Mouse (Mus musculus) cerebellum, postnatal 10 days (tissue): ENCODE measurements around the gene Capn11.
A peak's percentile ranks its signal among the peaks of the same experiment; 100 is the strongest.

Source experiments
- DNase-seq, 2 experiments: peaks; one replicate each; pipeline ENCODE4 v3.0.0; 2021; ENCODE audit warnings: mixed read lengths in 2 of 2

Gene Capn11

GRCm38 (mm10) chr17:45659225-45659624 is at the start of gene Capn11:
Gene Capn11 (minus strand): TSS chr17:45659325.
- DNase-seq, result no peak

- no peak for DNase-seq
These were observed 49.1 kb upstream of the Capn11 start for GRCm38 (mm10) chr17:45708179-45708578.

DNA sequence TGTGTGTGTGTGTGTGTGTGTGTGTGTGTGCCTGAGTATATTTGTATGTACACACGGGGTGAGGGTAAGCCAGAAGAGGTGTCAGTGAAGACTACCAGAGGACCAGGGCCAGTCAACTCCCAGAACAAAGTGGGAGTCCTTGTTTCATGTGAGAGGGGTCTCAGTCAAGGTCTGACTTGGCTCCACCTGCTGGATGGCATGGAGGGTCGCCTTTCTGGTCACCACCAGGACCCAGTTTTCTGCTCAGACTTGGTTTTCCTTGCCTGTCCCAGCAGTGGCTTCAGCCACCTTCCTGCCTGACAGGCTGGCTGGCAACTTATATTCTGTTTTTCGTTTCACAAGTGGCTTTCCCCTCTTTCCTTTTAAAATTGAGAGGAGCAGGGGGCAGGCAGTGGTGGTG is 48.3 kb upstream of the Capn11 start:
- no peak for DNase-seq

GRCm38 (mm10) chr17:45706796-45707195 is 47.7 kb upstream of the Capn11 start:
- no peak for DNase-seq

DNA sequence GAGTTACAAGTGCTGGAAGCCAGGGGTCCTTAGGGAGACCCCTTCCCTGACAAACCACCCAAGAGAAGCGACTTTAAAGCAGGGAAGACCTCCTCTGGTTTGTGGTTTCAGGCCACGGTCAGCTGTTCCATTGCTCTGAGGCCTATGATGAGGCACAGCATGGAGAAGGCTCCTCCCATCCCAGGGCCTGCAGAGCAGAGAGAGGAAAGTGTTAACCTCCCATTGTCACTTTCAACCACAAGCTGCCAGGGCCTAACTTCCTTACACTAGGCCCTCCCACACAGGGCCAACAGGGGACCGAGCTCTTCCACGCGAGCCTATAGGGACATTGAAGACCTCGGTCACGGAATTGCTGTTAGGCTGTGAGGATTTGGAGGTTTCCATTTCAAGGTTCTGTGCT is 44.1 kb upstream of the Capn11 start:
- DNase-seq, result no peak

GRCm38 (mm10) chr17:45702254-45702653 is 43.1 kb upstream of the Capn11 start:
- DNase-seq, result no peak

GRCm38 (mm10) chr17:45701236-45701591 is 42.1 kb upstream of the Capn11 start:
- DNase-seq, result no peak

DNA sequence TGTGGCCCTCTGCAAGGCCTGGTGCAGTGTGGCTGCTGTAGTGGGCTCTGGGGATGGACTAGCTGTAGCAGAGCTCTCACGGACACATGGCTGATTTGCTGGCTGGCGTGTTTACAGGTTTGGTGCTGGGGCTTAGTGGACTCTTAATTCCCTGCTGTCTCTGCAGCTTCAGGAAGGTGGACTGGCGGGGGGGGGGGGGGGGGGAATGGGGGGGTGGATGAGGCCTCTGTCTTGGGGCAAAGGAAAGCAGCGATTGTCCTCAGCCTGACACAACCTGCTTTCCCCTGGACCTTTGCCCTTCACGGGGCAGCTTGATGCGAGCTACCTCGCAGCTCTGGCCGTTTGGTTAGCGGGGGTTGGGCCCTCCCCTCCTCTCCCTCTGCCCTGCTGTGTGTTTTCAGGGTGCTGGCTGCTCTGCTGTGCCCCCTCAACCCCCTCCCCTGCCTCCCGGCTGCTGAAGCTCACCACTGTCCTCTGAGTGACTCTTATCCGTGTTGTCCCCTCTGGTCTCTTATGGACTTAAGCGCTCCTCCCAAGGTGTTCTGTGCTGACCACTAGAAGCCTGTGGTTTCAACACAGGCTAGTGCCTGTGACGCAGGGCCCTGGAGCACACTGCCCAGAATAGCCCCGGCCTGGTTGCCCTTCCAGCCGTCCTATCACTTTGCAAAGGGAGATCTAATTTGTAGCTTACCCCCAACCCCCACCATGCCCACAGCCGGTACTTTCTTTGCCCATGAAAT is 41.5 kb upstream of the Capn11 start:
- peak in 1 of 2 experiments; percentile 46 for DNase-seq

- DNase-seq, result no peak
These were observed 40.1 kb upstream of the Capn11 start for GRCm38 (mm10) chr17:45699039-45699740.

DNA sequence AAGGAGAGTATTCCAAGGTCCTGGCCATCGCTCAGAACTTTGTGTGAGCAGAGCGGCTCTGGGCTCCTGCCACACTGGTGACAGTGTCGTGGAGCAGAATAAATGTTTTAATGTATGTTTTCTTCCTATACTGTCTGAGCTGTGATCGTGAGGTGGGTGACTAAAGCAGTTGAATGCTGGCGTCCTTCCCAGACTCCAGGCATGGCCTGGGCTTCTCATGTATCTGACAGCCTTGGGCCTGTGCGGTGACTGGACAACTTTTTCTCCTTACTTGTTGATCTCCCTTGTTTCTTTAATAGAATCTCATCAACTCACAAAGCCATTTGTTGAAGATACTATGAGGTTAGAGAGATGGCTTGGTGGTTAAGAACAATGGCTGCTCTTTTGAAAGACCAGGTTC is 39.2 kb upstream of the Capn11 start:
- no peak for DNase-seq

GRCm38 (mm10) chr17:45696981-45697380 is 37.9 kb upstream of the Capn11 start:
- DNase-seq, result no peak

DNA sequence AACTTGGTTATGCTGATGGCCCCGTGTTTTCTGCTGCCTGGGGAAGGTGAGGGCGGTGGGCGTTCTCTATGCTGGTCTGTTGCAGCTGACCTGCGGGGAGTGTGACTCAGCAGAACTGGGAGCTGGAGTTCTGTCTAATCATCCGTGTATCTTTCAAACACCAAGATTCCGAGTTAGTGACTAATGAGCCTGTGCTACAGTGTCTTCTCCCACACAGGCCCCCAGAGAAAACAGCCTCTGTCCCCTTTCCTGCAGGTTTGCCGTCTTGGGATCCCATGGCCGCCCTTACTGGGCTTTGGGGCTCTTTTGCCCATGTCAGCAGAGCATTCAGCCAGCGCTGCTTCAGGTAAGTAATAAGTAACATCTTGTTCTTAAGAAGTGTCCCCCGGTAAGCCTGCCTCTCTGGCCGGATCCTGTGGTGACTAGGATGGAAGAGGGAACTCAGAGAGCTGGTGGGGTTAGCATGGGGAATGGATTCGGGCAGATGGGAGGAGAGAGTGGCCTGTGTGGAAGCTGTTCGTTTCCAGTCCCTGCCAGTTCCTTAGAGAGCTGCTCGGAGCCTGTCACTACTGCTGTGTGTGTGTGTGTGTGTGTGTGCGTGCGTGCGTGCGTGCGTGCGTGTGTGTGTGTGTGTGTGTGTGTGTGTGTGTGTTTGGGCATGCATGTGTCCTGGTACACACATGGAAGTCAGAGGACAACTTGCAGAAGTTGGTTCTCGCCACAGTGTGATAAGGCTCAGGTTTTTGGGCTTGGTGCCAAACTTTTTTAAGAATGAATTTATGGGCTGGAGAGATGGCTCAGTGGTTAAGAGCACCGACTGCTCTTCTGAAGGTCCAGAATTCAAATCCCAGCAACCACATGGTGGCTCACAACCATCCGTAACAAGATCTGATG is 36.3 kb upstream of the Capn11 start:
- DNase-seq, result no peak

DNA sequence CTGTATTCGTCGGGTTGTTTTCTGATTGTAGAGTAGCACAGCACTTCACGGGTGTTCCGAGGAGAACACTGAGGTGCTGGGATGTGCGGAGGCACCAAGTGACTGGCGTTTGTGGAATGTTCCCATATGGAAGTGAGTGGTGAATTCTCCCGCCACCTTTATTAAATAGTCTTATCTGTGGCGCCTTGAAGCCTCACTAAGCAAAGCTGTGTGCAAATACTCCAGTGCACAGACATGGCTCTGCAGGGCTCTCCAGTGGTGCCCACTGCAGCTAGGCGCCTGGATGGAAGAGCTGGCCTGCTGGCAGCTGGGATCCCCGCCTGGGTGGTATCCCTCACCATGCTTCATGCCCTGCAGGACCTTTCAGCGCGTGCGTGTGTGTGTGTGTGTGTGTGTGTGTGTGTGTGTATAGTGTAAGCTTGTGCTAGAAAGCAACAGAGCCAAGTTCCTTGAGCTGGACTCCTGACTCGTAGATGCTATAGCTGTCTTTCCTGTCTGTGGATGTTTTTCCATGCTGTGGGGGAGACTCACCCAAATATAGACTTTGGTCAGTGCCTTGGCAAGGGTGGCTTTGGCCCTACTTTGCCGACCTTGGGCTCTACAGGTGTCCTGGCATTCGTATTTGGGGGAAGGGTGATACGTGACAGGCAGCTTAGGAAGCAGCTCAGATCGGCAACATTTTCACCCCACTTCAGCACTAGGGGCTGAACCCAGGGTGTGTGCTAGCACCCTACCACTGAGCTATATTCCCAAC is 34.9 kb upstream of the Capn11 start:
- DNase-seq, result no peak

GRCm38 (mm10) chr17:45692159-45692558 is 33.0 kb upstream of the Capn11 start:
- DNase-seq, result no peak

DNA sequence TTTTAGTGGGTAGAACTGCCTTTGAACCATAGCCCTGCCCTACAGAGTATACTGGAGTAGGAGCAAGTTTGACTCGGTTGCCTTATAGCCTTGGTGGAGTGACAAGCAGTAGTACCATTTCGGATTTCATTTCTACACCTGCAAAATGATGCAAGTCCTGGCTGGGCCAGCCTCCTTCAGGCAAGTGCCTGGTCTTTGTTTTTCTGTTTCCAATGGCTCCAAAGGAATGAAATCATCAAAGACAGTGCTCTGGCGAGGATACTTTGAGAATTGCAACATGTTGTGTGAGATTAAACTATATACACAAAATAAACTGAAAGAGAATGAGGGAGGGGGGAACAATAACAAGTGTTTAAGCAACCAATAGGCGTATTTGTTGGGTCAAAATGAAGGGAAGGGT is 30.9 kb upstream of the Capn11 start:
- DNase-seq, result no peak

- no peak for DNase-seq
These were observed 30.0 kb upstream of the Capn11 start for GRCm38 (mm10) chr17:45689120-45689519.

GRCm38 (mm10) chr17:45686716-45687115 is 27.6 kb upstream of the Capn11 start, which contains the start of gene Tmem63b:
Gene Tmem63b (minus strand): TSS chr17:45686905.
- peak in 1 of 2 experiments; percentile 61 for DNase-seq

DNA sequence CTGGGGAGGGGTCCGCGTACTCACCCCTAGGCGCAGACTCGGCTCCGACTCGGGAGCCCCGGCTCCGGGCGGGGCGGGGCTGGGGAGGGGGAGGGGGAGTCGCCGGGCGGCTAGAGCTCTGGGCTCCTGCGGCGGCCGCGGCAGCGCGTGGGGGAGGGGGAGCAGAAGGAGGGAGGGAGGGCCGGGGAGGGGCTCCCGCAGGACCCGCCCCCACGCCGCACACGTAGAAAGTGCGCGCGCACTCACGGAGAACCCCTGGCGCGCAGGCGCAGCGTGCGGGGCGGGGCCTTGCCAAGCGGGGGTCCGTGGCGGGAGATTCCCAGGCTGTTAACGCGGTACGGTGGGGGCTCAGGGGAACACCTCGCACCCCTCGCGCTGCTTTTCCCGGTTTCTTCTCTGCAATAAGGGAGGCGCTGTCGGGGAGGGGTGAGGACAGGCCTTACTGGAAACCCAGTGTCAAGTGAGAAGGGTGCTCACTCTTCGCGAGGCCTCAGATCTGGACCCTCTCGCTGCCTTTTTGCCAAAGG is 27.0 kb upstream of the Capn11 start, which contains the start of gene Mrpl14:
Gene Mrpl14 (plus strand): TSS at position 230 of the 527 bp plus-strand sequence.
- DNase-seq, result peak; percentile 98

GRCm38 (mm10) chr17:45685171-45686092 is 26.3 kb upstream of the Capn11 start:
- DNase-seq, result peak; percentile 73 to 75

DNA sequence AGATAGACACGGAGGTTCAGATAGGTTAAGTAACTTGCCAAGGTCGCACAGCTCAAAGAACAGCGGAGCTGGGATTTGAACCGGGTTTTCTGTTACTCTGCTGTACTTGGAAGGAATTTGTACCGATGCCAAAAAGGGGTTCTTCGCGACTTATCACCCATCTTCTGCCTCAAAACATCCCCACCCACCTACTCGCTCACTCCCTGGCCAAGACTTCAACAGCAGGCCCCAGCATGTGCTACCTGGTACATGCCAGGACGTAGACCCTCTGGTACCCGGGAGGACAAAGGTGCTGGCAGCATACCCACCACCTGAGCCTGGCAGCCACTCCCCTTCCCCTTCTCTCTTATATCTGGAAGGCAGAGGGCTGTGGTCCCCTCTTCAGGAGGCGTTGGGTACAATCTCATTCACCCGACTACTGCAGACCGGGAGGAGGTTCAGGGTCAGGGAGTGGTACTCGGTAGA is 25.6 kb upstream of the Capn11 start:
- peak; percentile 61 to 63 for DNase-seq

GRCm38 (mm10) chr17:45682843-45683242 is 23.7 kb upstream of the Capn11 start:
- DNase-seq, result no peak
